Mouse (Mus musculus): ENCODE measurements around the gene Emsy.

Emsy gene

GRCm38 (mm10) chr7:98577461-98577860 lies 79.1 kb downstream of the Emsy start:
- no peak for DNase-seq (ENCODE audit: low spot score in 2 of 2)

- no peak for DNase-seq (ENCODE audit: low spot score in 2 of 2)
These were observed 80.8 kb downstream of the Emsy start for GRCm38 (mm10) chr7:98575651-98576239.

GRCm38 (mm10) chr7:98574771-98575191 lies 81.8 kb downstream of the Emsy start:
- DNase-seq (ENCODE audit: low spot score in 2 of 2), result no peak

- DNase-seq (ENCODE audit: low spot score in 2 of 2), result no peak
These were observed 82.3 kb downstream of the Emsy start for GRCm38 (mm10) chr7:98574271-98574670.

- peak in 1 of 2 experiments; percentile 25 for DNase-seq (ENCODE audit: low spot score in 2 of 2)
These were observed 83.3 kb downstream of the Emsy start for GRCm38 (mm10) chr7:98573231-98573781.

- no peak for DNase-seq (ENCODE audit: low spot score in 2 of 2)
These were observed 84.2 kb downstream of the Emsy start for GRCm38 (mm10) chr7:98572223-98572868.

GRCm38 (mm10) chr7:98570824-98571505 lies 85.6 kb downstream of the Emsy start:
- no peak for DNase-seq (ENCODE audit: low spot score in 2 of 2)

- no peak for DNase-seq (ENCODE audit: low spot score in 2 of 2)
These were observed 89.5 kb downstream of the Emsy start for GRCm38 (mm10) chr7:98567056-98567455.

GRCm38 (mm10) chr7:98564607-98565364 lies 91.8 kb downstream of the Emsy start:
- DNase-seq (ENCODE audit: low spot score in 2 of 2), result no peak

- no peak for DNase-seq (ENCODE audit: low spot score in 2 of 2)
These were observed 92.6 kb downstream of the Emsy start for GRCm38 (mm10) chr7:98563991-98564390.

- no peak for DNase-seq (ENCODE audit: low spot score in 2 of 2)
These were observed 93.6 kb downstream of the Emsy start for GRCm38 (mm10) chr7:98562966-98563365.

GRCm38 (mm10) chr7:98562186-98562585 lies 94.4 kb downstream of the Emsy start:
- no peak for DNase-seq (ENCODE audit: low spot score in 2 of 2)

- DNase-seq (ENCODE audit: low spot score in 2 of 2), result no peak
These were observed 94.9 kb downstream of the Emsy start for GRCm38 (mm10) chr7:98561556-98562164.

- no peak for DNase-seq (ENCODE audit: low spot score in 2 of 2)
These were observed 98.3 kb downstream of the Emsy start for GRCm38 (mm10) chr7:98558128-98558921.

GRCm38 (mm10) chr7:98556767-98557394 lies 99.7 kb downstream of the Emsy start:
- no peak for DNase-seq (ENCODE audit: low spot score in 2 of 2)

- no peak for DNase-seq (ENCODE audit: low spot score in 2 of 2)
These were observed 105.5 kb downstream of the Emsy start for GRCm38 (mm10) chr7:98551041-98551440.

- DNase-seq (ENCODE audit: low spot score in 2 of 2), result no peak
These were observed 106.0 kb downstream of the Emsy start for GRCm38 (mm10) chr7:98550596-98550995.

- DNase-seq (ENCODE audit: low spot score in 2 of 2), result no peak
These were observed 107.7 kb downstream of the Emsy start for GRCm38 (mm10) chr7:98548839-98549238.

- DNase-seq (ENCODE audit: low spot score in 2 of 2), result no peak
These were observed 112.0 kb downstream of the Emsy start for GRCm38 (mm10) chr7:98544556-98544955.

- no peak for DNase-seq (ENCODE audit: low spot score in 2 of 2)
These were observed 112.7 kb downstream of the Emsy start for GRCm38 (mm10) chr7:98543853-98544370.

Measured in cerebellum, postnatal 4 days (tissue).